Mouse (Mus musculus): ENCODE data around the gene Spon1. TPM values are rescaled to one million over a fixed set of nuclear protein-coding genes. Genes with fewer than 3 reads are reported as not detected.

The Spon1 gene
- polyA plus RNA-seq, 1 experiment from 2014 or later, result 79.1 TPM

DNA sequence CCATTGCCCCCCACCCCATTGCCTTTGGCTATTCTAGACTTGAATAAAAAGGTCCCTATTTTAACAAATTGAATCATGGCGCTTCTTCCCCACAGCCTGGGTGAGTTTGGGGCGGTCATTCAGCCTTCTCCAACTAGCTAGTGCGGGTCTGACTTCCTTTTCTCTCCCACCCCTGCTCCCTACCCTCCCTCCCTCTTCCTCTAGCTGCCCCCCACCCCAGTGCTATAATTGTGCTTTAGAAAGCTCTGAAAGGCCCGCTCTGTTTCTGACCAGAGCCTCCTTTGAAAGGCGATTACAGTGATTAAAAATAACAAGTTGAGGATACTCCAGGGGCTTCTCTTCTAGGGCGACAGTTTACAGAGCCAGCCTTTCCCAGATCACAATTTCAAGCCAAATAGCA is 3.5 kb downstream of the Spon1 start:
- H3K4me2 ChIP-seq (ENCODE audit: low read depth), result peak overlapping the region; percentile 14
- 0 out of 2 replicates have a peak overlapping the region, but pooled peaks have one; percentile 6 for H3K27ac ChIP-seq (ENCODE audit: low read depth, low read length)
- peaks cover 25% of the 10 kb centered on the region for H3K27me3 ChIP-seq (ENCODE audit: control insufficient read depth, insufficient read depth, low read length)
- WGBS, result 11% methylated on average over 6 of the region's 6 CpGs
- no peak for ATAC-seq (ENCODE audit: insufficient read depth, low FRiP score, low TSS enrichment)
- peaks cover 14% of the 10 kb centered on the region; the same call in 1 of the 2 replicates for H3K4me1 ChIP-seq (ENCODE audit: control insufficient read depth, insufficient read depth, low read length)
- no peak overlapping the region for H3K4me3 ChIP-seq (ENCODE audit: low read depth, low read length)
- DNase-seq (ENCODE audit: low spot score), result no peak
- no peaks in the 10 kb centered on the region for H3K9me3 ChIP-seq (ENCODE audit: control insufficient read depth, low read length)
- no peaks in the 10 kb centered on the region for H3K36me3 ChIP-seq (ENCODE audit: control insufficient read depth, insufficient read depth, low read length)
- H3K9ac ChIP-seq (ENCODE audit: low read length), result no peak overlapping the region

DNA sequence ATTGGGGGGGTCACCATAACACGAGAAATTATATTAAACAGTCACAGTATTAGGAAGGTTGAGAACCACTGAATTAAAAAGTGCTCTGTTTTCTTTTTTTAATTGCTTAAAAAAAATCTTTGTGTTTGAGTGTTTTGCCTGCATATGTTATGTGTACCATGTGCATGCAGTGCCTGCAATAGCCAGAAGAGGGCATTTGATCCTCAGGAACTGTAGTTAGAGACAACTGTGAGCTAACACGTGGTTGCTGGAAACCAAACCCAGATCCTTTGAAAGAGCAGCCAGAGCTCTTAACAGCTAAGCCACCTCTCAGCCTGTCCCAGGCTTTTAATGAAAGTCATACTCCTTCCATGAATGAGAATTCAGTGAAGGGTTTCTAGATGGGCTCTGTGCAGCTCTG is 6.3 kb downstream of the Spon1 start:
- H3K27ac ChIP-seq (ENCODE audit: low read depth, low read length), result no peak overlapping the region
- no peak for ATAC-seq (ENCODE audit: insufficient read depth, low FRiP score, low TSS enrichment)
- H3K4me3 ChIP-seq (ENCODE audit: low read depth, low read length), result no peak overlapping the region
- no peaks in the 10 kb centered on the region for H3K36me3 ChIP-seq (ENCODE audit: control insufficient read depth, insufficient read depth, low read length)
- H3K4me1 ChIP-seq (ENCODE audit: control insufficient read depth, insufficient read depth, low read length), result peaks cover 2% of the 10 kb centered on the region; the same call in 1 of the 2 replicates
- DNase-seq (ENCODE audit: low spot score), result no peak
- WGBS, result 89% methylated on average over 2 of the region's 2 CpGs
- no peak overlapping the region for H3K9ac ChIP-seq (ENCODE audit: low read length)
- H3K27me3 ChIP-seq (ENCODE audit: control insufficient read depth, insufficient read depth, low read length), result peaks cover 11% of the 10 kb centered on the region
- no peak overlapping the region for H3K4me2 ChIP-seq (ENCODE audit: low read depth)
- H3K9me3 ChIP-seq (ENCODE audit: control insufficient read depth, low read length), result no peaks in the 10 kb centered on the region

DNA sequence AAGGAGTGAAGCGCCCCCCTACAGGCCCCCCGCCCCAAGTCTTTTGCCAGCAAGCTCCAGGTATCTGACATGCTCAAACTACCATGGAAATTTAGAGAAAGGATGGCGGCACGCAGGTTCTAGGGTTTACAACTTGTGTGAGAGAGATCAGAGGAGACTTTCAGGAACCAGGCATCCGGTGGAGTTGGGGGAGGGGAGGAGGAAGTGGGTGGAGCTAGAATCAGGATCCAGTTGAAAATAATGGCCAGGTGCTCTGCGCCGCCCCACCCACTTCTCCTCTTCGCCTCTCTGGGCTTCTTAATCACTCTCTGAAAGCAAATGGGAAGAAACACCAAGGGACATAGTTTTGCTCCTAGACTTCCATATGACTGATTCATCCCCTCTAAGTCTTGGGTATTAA is 7.6 kb downstream of the Spon1 start:
- H3K4me3 ChIP-seq (ENCODE audit: low read depth, low read length), result no peak overlapping the region
- no peak for ATAC-seq (ENCODE audit: insufficient read depth, low FRiP score, low TSS enrichment)
- H3K27me3 ChIP-seq (ENCODE audit: control insufficient read depth, insufficient read depth, low read length), result no peaks in the 10 kb centered on the region
- no peaks in the 10 kb centered on the region for H3K36me3 ChIP-seq (ENCODE audit: control insufficient read depth, insufficient read depth, low read length)
- WGBS, result 53% methylated on average over 8 of the region's 8 CpGs
- H3K9me3 ChIP-seq (ENCODE audit: control insufficient read depth, low read length), result no peaks in the 10 kb centered on the region
- H3K4me2 ChIP-seq (ENCODE audit: low read depth), result no peak overlapping the region
- no peak for DNase-seq (ENCODE audit: low spot score)
- H3K9ac ChIP-seq (ENCODE audit: low read length), result no peak overlapping the region
- H3K4me1 ChIP-seq (ENCODE audit: control insufficient read depth, insufficient read depth, low read length), result no peaks in the 10 kb centered on the region
- no peak overlapping the region for H3K27ac ChIP-seq (ENCODE audit: low read depth, low read length)

DNA sequence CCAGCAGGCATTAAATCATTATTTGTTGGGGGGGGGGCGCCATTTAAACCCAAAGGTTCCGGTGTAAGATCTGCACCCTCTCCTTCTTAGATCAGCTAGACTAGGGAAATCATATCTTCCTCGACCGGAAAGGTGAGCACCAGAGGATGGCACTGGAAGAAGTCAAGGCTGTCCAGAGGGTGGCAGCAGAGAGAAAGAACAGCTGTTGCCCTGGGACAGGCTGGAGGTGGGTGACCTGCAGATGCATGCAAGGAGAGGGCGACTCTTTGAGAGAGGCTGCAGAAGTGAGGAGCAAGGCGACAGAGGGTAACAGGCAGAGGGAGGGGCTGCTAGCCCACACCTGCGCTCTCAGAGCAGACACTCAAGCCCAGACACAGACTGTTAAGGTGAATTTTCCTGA is 8.2 kb downstream of the Spon1 start:
- ATAC-seq (ENCODE audit: insufficient read depth, low FRiP score, low TSS enrichment), result peak; percentile 55; the same call in 1 of the 2 replicates
- Histone ChIP-seq H3K4me2 (ENCODE audit: low read depth) (no peak overlapping the region), H3K27ac (ENCODE audit: low read depth, low read length) (no peak overlapping the region), H3K36me3 (ENCODE audit: control insufficient read depth, insufficient read depth, low read length) (no peaks in the 10 kb centered on the region), H3K4me3 (ENCODE audit: low read depth, low read length) (no peak overlapping the region), H3K27me3 (ENCODE audit: control insufficient read depth, insufficient read depth, low read length) (no peaks in the 10 kb centered on the region), H3K4me1 (ENCODE audit: control insufficient read depth, insufficient read depth, low read length) (no peaks in the 10 kb centered on the region), H3K9ac (ENCODE audit: low read length) (no peak overlapping the region), H3K9me3 (ENCODE audit: control insufficient read depth, low read length) (no peaks in the 10 kb centered on the region)
- 21% methylated on average over 7 of the region's 7 CpGs for WGBS
- DNase-seq (ENCODE audit: low spot score), result peak; percentile 52

DNA sequence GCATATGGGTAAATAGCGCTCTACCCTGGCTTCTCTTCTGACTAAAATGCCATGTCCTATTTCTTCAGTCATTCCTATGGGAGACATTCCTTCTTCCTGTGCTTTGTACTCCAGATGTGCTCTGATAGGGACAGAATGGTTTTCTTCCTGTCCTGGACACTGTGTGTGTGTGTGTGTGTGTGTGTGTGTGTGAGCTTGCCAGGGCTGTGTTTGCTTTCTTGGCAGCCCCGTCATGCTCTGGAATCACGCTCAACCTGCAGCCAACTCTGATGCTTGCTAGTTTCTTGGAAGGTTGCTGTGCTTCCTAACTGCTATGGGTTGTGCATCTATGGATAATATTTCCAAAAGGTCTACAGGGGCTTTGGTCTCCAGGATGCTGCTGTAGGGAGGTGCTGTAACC is 9.1 kb downstream of the Spon1 start:
- H3K9ac ChIP-seq (ENCODE audit: low read length), result no peak overlapping the region
- no peak overlapping the region for H3K4me2 ChIP-seq (ENCODE audit: low read depth)
- no peaks in the 10 kb centered on the region for H3K36me3 ChIP-seq (ENCODE audit: control insufficient read depth, insufficient read depth, low read length)
- WGBS, result 80% methylated on average over 3 of the region's 3 CpGs
- no peaks in the 10 kb centered on the region for H3K4me1 ChIP-seq (ENCODE audit: control insufficient read depth, insufficient read depth, low read length)
- no peak for ATAC-seq (ENCODE audit: insufficient read depth, low FRiP score, low TSS enrichment)
- no peak overlapping the region for H3K27ac ChIP-seq (ENCODE audit: low read depth, low read length)
- no peaks in the 10 kb centered on the region for H3K9me3 ChIP-seq (ENCODE audit: control insufficient read depth, low read length)
- H3K4me3 ChIP-seq (ENCODE audit: low read depth, low read length), result no peak overlapping the region
- H3K27me3 ChIP-seq (ENCODE audit: control insufficient read depth, insufficient read depth, low read length), result no peaks in the 10 kb centered on the region
- no peak for DNase-seq (ENCODE audit: low spot score)

DNA sequence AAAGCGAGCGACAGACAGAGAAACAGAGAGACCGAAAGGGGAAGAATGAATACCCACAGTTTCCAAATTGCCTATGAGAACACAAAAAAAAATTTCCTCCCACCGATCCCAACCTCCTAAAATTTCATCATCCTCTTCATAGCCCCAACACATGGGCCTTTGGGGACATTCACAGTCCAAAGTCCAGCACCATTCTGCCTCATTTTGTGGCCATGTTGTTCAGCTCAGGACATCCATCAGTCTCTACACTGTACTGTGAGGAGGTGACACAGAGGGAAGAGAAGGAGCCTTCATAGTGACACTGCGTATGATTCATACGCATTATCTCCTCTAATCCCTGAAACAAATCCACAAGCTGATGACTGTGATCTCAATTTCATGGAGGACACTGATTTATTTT is 12.7 kb downstream of the Spon1 start:
- no peak for ATAC-seq (ENCODE audit: insufficient read depth, low FRiP score, low TSS enrichment)
- no peak for DNase-seq (ENCODE audit: low spot score)
- no peaks in the 10 kb centered on the region for H3K27me3 ChIP-seq (ENCODE audit: control insufficient read depth, insufficient read depth, low read length)

DNA sequence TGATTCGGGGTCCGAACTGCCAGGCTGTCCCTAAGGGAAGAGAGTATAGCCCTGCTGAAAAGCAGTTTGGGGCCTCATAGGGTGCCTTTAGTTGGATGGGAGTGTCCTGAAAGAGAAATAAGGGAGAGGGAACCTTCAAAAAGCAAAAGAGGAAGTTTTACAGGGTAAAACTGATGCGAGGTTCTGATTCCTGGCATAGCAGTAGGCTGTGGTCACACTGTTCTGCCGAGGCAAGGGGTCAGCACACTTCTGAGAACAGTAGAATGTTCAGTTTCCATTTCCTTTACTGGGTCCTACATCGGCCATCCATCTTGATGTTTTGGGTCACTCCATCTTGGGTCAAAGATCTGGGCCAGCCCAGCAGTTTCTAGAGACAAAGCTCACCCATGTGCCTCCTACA is 14.5 kb downstream of the Spon1 start:
- ATAC-seq (ENCODE audit: insufficient read depth, low FRiP score, low TSS enrichment), result no peak
- WGBS, result 89% methylated on average over 5 of the region's 5 CpGs
- no peaks in the 10 kb centered on the region for H3K36me3 ChIP-seq (ENCODE audit: control insufficient read depth, insufficient read depth, low read length)

More for the DNA sequence above, 12.7 kb downstream of the Spon1 start:
- no peak overlapping the region for H3K4me3 ChIP-seq (ENCODE audit: low read depth, low read length)
- H3K9ac ChIP-seq (ENCODE audit: low read length), result no peak overlapping the region
- WGBS, result 92% methylated on average over 6 of the region's 6 CpGs
- H3K9me3 ChIP-seq (ENCODE audit: control insufficient read depth, low read length), result no peaks in the 10 kb centered on the region
- H3K36me3 ChIP-seq (ENCODE audit: control insufficient read depth, insufficient read depth, low read length), result no peaks in the 10 kb centered on the region
- no peak overlapping the region for H3K4me2 ChIP-seq (ENCODE audit: low read depth)
- no peak overlapping the region for H3K27ac ChIP-seq (ENCODE audit: low read depth, low read length)
- H3K4me1 ChIP-seq (ENCODE audit: control insufficient read depth, insufficient read depth, low read length), result no peaks in the 10 kb centered on the region

DNA sequence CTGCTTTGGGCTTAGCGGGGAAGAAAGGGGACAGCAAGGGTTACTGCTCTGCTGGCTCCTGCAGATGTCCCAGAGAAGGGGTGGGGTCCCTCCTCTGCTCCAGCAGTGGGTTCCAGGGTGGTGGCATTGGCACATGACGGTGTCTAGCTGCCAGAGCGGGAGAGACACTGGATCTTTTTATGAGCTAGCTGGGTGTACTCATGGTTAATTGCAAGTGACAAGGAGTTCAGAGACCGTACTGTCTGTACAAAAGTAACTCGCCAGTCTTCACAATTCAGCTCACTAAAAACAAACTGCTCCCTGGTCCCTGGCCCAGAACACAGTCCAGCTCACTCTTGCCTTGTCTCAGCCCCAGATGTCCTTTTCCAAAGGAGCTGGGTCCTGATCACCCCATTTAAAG is 26.2 kb downstream of the Spon1 start:
- Histone ChIP-seq H3K4me3 (ENCODE audit: low read depth, low read length) (no peak overlapping the region), H3K27ac (ENCODE audit: low read depth, low read length) (no peak overlapping the region), H3K9me3 (ENCODE audit: control insufficient read depth, low read length) (no peaks in the 10 kb centered on the region), H3K9ac (ENCODE audit: low read length) (no peak overlapping the region), H3K4me2 (ENCODE audit: low read depth) (no peak overlapping the region), H3K4me1 (ENCODE audit: control insufficient read depth, insufficient read depth, low read length) (no peaks in the 10 kb centered on the region), H3K36me3 (ENCODE audit: control insufficient read depth, insufficient read depth, low read length) (no peaks in the 10 kb centered on the region), H3K27me3 (ENCODE audit: control insufficient read depth, insufficient read depth, low read length) (no peaks in the 10 kb centered on the region)
- 77% methylated on average over 5 of the region's 5 CpGs for WGBS
- DNase-seq (ENCODE audit: low spot score) (no peak), ATAC-seq (ENCODE audit: insufficient read depth, low FRiP score, low TSS enrichment) (no peak)

More for the DNA sequence above, 14.5 kb downstream of the Spon1 start:
- DNase-seq (ENCODE audit: low spot score), result no peak
- Histone ChIP-seq H3K4me2 (ENCODE audit: low read depth) (no peak overlapping the region), H3K27ac (ENCODE audit: low read depth, low read length) (no peak overlapping the region), H3K4me3 (ENCODE audit: low read depth, low read length) (no peak overlapping the region), H3K4me1 (ENCODE audit: control insufficient read depth, insufficient read depth, low read length) (no peaks in the 10 kb centered on the region), H3K27me3 (ENCODE audit: control insufficient read depth, insufficient read depth, low read length) (no peaks in the 10 kb centered on the region), H3K9ac (ENCODE audit: low read length) (no peak overlapping the region), H3K9me3 (ENCODE audit: control insufficient read depth, low read length) (no peaks in the 10 kb centered on the region)

DNA sequence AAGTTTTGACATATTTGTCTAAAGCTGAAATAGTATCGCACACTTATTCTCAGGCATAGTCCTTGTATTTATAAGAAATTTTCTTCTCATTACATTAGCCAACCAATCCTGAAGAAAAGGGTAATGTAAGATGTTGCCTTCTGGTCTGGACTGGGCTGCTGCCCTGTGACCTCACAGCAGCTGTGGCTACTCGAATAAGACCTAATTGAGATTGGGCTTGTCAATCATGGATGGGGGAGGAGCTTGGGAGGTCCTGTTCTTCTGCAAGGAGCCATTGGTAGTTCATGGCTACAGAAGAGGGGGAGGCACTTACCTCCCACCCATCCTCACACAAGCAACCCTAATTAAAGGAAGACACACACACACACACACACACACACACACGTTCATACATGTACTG is 27.1 kb downstream of the Spon1 start:
- Histone ChIP-seq H3K4me1 (ENCODE audit: control insufficient read depth, insufficient read depth, low read length) (no peaks in the 10 kb centered on the region), H3K9ac (ENCODE audit: low read length) (no peak overlapping the region), H3K4me3 (ENCODE audit: low read depth, low read length) (no peak overlapping the region), H3K4me2 (ENCODE audit: low read depth) (no peak overlapping the region), H3K27ac (ENCODE audit: low read depth, low read length) (no peak overlapping the region), H3K36me3 (ENCODE audit: control insufficient read depth, insufficient read depth, low read length) (no peaks in the 10 kb centered on the region), H3K9me3 (ENCODE audit: control insufficient read depth, low read length) (no peaks in the 10 kb centered on the region), H3K27me3 (ENCODE audit: control insufficient read depth, insufficient read depth, low read length) (no peaks in the 10 kb centered on the region)
- ATAC-seq (ENCODE audit: insufficient read depth, low FRiP score, low TSS enrichment) (no peak), DNase-seq (ENCODE audit: low spot score) (no peak)
- WGBS, result 79% methylated on average over 3 of the region's 3 CpGs

Measured in neural tube, embryonic 11.5 days (tissue).